Mouse (Mus musculus): ENCODE data around the gene Ckb.
"Not testable (repeated sequence)": the region's sequence is repeated elsewhere in the genome, so short reads cannot be mapped to it uniquely, and the experiment has no call there.

Ckb gene

DNA sequence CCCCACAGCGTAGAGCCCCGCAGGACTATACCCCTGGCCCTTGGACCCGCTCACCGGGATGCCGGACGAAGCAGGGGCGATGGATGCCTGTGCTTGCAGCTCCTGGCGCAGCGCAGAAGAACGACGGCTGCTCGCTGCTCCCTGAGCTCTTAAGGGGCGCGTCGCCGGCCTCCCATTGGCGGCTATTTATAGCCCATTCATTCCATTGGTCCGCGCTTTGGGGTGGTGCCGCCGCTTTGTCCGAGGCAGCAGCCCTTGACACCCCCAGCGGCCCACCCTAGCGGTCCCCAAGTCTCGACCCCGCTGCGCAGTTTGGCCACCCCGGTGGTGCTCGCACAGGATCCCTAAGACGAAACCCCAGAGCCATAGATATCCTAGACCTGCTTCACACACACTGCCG, at the start of gene Ckb:
Gene Ckb, minus strand, starts transcription at position 163 of the 400 bp plus-strand sequence.
- peak; percentile 96 for DNase-seq

DNA sequence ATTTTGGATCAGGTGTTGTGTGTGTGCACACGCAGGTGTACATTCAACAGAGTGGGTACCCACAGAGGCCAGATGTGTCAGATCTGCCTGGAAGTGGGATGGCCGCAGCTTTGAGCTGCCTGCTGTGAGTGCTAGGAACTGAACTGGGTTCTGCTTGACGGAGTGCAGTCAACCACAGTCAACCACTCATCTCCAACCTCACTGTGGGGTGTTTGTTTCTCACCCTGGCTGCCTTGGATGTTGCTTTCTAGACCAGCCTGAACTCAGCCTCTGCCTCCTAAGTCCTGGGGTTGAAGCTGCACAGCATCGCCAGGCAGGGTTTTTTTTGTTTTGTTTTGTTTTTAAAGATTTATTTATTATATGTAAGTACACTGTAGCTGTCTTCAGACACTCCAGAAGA, 48.1 kb upstream of the Ckb start:
- DNase-seq, result no peak

GRCm38 (mm10) chr12:111718656-111719055, 46.5 kb upstream of the Ckb start:
- peak; percentile 82 for DNase-seq

DNA sequence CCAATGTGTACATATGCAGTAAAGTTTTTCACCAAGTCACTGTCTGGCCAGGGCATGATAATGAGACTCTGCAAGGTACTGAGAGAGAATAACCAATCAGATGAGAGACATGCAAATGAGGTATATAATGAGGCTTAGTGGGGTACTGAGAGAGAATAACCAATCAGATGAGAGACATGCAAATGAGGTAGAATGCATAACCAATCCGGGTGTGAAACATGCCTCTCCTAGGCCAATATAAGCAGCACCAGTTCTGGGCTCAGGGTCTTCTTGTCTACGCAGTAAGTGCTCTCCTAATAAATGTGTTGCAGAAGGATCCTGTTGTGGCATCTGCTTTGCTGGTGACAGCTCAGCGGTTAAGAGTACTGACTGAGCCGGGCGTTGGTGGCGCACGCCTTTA, 44.4 kb upstream of the Ckb start:
- DNase-seq, result no peak

DNA sequence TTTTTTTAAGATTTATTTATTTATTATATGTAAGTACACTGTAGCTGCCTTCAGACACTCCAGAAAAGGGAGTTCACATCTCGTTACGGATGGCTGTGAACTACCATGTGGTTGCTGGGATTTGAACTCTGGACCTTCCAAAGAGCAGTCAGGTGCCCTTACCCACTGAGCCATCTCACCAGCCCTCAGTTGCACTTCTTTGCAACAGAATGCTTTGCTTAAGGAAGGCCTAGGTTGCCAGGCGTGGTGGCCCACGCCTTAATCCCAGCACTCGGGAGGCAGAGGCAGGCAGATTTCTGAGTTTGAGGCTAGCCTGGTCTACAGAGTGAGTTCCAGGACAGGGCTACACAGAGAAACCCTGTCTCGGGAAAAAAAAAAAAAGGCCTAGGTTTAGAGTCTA, 41.7 kb upstream of the Ckb start:
- not testable (repeated sequence) for DNase-seq

DNA sequence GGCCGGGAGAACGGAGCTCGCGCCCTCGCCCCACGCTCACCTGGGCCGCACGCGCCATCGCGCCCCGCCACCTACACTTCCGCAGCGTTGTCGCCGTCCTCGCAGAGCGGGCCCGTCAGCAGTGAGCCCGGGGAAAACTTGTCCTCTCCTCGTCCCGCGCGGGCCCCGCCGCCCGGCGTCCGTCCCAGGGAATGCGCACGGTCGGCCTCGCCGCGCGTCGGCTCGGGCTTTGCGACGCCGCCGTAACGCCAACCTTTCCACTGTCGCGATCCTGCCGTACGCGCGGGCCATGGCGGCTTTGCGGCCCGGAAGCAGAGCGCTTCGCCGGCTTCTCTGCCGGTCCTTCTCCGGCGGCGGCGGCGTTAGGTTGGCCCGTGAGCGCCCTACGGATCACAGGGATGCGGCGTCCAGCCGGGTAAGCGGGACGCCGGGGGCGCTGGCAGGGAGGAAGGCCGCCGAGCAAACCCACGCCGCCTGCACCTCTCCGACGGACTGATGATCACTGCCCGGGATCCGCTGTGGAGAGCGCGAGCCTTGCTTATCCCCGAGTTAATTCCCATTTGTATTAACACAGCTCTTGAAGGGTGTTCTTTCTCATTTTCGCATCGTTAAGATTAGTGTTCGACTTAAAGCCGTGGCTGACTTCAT, 41.0 kb upstream of the Ckb start, which contains the start of the genes Bag5 and Apopt1:
Gene Bag5, minus strand, starts transcription at position 254 of the 648 bp plus-strand sequence.
Gene Apopt1, plus strand, starts transcription at position 258 of the 648 bp plus-strand sequence.
- peak; percentile 92 for DNase-seq

- peak; percentile 53 for DNase-seq
Observed at GRCm38 (mm10) chr12:111712476-111712875, 40.3 kb upstream of the Ckb start.

DNA sequence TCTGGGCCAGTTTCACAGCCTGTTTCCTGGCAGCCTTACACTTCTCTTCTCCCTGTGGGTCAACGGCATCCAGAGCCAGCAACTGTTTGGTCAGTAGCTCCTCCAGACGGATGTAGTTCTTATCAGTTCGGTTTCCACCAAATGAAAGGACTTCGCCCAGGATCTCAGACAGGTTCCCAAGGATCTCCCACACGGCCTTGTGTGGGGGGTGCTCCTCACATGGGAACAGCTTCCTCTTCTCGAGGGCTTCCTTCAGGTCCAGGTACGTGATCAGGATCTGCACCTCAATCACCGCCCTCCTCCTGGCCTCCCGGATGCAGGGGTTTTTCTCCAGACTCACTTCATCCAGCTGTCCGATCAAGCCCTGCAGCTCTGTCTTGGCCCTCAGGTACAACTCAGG, 38.0 kb upstream of the Ckb start:
- DNase-seq, result no peak

- DNase-seq, result no peak
Observed at GRCm38 (mm10) chr12:111708181-111708580, 36.0 kb upstream of the Ckb start.

DNA sequence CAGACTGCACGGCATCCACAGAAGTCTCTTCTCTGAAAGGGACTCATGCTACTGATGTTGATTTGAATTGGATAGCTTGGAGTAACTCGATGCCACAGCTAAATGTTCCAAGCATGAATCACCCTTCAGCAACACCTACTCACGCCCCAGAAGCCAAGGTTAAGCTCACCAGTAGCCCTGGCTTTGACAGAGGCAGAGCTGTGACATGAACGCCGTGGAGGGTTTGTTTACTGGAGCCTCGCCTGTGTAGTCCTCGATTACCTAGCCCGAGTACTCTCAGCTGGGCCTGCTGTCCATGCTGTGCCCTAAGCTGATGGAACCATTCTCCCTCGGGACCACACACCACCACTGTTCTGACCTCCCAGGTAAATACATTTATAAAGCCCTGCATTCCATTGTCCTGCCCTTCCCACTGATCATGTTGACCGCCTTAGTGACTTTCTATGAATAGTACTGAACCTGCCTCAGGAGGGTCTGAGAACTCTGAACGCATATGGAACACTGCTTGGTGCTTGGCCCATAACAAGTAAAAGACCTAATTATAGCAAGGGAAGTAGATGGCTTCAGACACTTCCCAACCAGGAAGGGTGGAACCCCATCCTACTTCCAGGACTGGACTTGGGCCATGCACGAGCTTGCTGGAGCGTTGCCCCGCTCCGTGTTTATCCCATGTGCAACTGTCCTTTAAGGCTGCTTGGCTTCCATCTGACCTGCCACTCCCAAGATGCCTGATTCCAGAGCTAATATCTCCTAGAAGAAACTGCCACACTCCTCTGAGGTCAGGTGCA, 33.2 kb upstream of the Ckb start:
- no peak for DNase-seq

DNA sequence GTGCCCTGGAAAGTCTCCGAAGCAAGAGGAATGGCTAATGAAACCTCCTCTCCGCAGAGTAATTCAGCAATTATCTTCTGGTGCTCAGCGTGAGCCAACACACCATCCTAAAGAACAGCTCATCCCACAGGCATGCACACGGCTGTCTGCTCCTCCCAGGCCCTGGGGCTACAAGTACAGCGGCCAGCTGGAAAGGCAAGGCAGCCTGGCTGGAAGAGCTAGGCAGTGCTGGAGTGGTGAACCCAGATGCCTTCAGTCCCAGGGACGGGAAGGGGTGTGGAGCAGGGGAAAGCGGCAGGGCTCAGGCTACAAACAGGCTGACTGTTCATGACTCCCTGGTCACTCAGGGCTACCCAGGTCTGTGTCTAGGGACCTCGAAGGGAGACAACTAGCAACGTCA, 32.5 kb upstream of the Ckb start:
- DNase-seq, result no peak

GRCm38 (mm10) chr12:111703301-111703700, 31.2 kb upstream of the Ckb start:
- no peak for DNase-seq

DNA sequence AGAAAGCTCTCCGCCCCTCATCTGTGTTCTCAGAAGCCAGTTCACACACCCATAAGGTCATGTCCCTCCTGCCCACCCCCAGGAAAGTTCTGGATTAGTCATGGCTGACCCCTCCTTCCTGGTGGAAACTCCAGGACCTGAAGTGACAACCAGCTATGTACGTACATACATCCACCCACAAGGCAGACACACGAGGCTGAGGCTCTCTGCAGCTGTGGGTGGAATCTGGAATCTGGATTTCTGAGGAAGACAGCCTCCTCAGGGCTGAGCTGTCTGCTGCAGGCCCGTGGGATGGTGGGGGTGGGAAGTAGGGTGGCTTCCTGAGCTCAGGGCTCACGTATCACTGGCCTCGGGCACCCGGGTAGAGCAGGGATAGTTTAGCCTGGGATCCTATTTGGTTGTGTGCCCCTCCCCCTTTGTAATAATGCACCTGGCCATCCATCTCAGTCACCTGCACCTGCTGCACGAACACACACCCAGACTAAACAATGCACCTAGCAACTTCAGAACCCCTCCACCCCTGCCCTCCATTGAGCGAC, 28.9 kb upstream of the Ckb start:
- no peak for DNase-seq

DNA sequence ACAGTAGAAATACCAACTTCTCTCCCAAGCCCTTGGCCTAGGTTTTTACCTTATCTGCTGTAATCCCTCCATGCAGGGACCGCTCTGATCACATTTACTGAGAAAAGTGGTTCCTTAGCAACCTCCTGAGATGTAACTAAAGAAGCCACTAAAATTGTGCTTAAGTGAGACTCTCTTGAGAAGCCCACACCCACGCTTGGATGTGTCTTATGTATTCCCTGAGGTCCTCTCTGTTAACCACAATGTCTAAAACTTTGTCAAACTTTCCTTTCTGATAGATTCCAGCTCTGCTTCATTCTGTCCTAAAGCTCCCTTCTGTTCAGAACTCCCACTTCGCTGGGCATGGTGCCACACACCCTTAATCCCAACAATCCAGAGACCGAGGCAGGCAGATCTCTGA, 27.4 kb upstream of the Ckb start:
- no peak for DNase-seq

GRCm38 (mm10) chr12:111698346-111698913, 26.3 kb upstream of the Ckb start:
- DNase-seq, result peak; percentile 87

- no peak for DNase-seq
Observed at GRCm38 (mm10) chr12:111697708-111698107, 25.6 kb upstream of the Ckb start.

- DNase-seq, result peak; percentile 93
Observed at GRCm38 (mm10) chr12:111696239-111696638, 24.1 kb upstream of the Ckb start.

DNA sequence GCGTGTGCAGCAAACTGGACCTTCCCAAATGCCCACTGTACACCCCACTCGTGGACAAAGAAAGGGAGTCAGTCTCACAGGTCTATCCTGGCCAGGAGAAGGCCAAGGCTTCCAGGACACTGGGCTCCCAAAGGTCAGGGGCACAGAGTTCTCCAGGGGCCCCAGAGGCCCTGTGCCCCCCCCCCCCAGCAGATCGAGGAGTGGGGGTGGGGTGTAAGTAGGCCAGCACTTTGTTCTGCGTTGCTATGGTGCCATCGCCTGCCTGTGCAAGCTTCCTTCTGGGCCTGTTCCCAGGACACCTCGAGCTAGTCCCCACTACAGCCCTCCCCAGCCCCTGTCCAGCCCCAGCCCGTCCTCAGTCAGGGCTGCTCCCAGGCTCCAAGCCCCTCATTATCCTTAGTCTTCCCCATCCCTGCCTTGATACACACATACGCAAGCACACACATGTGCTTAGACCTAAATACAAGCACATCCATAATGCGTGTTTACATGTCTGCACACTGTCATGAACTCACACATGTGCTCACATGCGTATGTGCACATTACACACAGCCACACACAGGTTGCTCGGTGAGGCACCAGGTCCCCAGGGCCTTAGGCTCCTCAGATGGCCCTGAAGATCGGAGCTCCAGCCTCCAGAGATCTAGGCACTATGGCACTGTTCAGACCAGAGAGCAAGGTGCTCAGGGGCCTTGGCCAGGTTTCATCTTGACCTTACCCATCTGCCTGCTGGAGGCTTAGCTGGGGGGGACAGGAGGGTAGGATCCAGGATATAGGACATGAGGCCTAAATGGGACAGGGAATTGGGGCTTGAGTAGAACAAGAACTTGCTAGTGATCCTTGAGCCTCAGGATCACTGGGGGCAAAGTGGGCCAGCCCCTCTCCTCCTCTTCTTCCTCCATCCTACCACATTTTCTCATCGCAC, 23.0 kb upstream of the Ckb start:
- peak; percentile 69 for DNase-seq

GRCm38 (mm10) chr12:111694271-111694781, 22.2 kb upstream of the Ckb start:
- no peak for DNase-seq

- DNase-seq, result peak; percentile 81
Observed at GRCm38 (mm10) chr12:111693341-111694270, 21.5 kb upstream of the Ckb start.

DNA sequence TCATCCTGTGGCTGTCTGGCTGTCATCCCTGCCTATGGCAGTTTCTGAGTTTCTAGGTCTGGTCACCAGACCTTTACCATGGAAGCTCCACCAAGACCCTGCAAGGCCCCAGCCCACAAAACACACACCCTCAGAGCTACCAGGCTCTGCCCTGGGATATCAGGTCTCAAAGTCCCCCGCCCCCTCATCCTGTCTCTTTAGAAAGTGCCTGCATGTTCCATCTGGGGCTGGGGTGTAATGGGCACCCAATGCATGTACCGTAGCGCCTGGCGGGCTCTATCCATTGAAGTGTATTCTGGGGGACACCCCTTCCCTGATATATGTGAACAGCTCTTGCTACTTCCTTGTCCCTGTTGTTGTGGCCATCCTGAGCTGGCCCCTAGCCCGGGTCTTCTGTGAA, 20.8 kb upstream of the Ckb start:
- DNase-seq, result peak; percentile 48
